Mouse (Mus musculus) midbrain, postnatal 0 days (tissue): Measurements from ENCODE around the gene Sulf2. TPM values are rescaled to one million over a fixed set of nuclear protein-coding genes. Genes with fewer than 3 reads are reported as not detected.

ENCODE experiments used
- ATAC-seq: fragments of 200-750 bp; cut with Nextera tagmentation; 2 replicates; pipeline ENCODE4 v1.8.0; 2017; ENCODE audit warnings: moderate number of reproducible peaks, mild to moderate bottlenecking, moderate TSS enrichment, moderate library complexity; ENCODE audit not compliant: low FRiP score
- DNase-seq: peaks from one replicate; pipeline ENCODE4 v3.0.0-alpha.2; 2015; ENCODE audit warnings: low spot score
- H3K27ac ChIP-seq: fragments of 300-500 bp; sonication (generic); 2 replicates; pipeline ENCODE4 v1.5.1; 2014; ENCODE audit warnings: low read depth, mild to moderate bottlenecking, low read length, mixed read lengths
- H3K27me3 ChIP-seq: fragments of 300-500 bp; sonication (generic); 2 replicates; pipeline ENCODE4 v1.6.1; 2014; ENCODE audit warnings: low read length, control low read depth, mixed read lengths; ENCODE audit not compliant: insufficient read depth
- H3K36me3 ChIP-seq: fragments of 300-500 bp; sonication (generic); 2 replicates; pipeline ENCODE4 v1.6.1; 2014; ENCODE audit warnings: low read length, control low read depth, mixed read lengths; ENCODE audit not compliant: insufficient read depth
- H3K4me1 ChIP-seq: fragments of 300-500 bp; sonication (generic); 2 replicates; pipeline ENCODE4 v1.6.1; 2014; ENCODE audit warnings: mild to moderate bottlenecking, control low read depth, antibody characterized with exemption, low read length, mixed read lengths; ENCODE audit not compliant: insufficient read depth
- H3K4me2 ChIP-seq: fragments of 300-500 bp; sonication (generic); 2 replicates; pipeline ENCODE4 v1.6.1; 2014; ENCODE audit warnings: low read depth, mild to moderate bottlenecking, low read length, mixed read lengths; ENCODE audit not compliant: poor library complexity, severe bottlenecking
- H3K4me3 ChIP-seq: fragments of 300-500 bp; sonication (generic); 2 replicates; pipeline ENCODE4 v1.5.1; 2014; ENCODE audit warnings: low read depth, mild to moderate bottlenecking, low read length, moderate library complexity
- H3K9ac ChIP-seq: fragments of 300-500 bp; sonication (generic); replicated peaks from 2 replicates; pipeline ENCODE4 v1.6.1; 2014; ENCODE audit warnings: mild to moderate bottlenecking, low read length, moderate library complexity, mixed read lengths; ENCODE audit not compliant: poor library complexity, severe bottlenecking
- H3K9me3 ChIP-seq: fragments of 300-500 bp; sonication (generic); 2 replicates; pipeline ENCODE4 v1.6.1; 2016; ENCODE audit warnings: low read length, control low read depth
- CTCF ChIP-seq: IDR thresholded peaks from 2 replicates; pipeline ENCODE4 v1.5.1; 2016; ENCODE audit warnings: antibody characterized with exemption, mild to moderate bottlenecking
- WGBS: fragments of 180-500 bp; shearing (Covaris S2); extraction: QIAGEN DNeasy Blood & Tissue Kit; methylation state at CpG from one replicate; pipeline ENCODE4 v1.1.7; 2014; 5-methylcytosine and 5-hydroxymethylcytosine counted together
- polyA plus RNA-seq: library from polyadenylated mRNA; unstranded; fragments of >200 nt; fragmentation: Nextera tagmentation; extraction: Ambion mirVana; gene quantifications from 2 replicates; pipeline ENCODE4 v1.2.1, GENCODE M21; 2015
- total RNA-seq: library from RNA; depleted of rRNA; stranded (reverse); fragments of >200 nt; gene quantifications from 2 replicates; pipeline ENCODE4 v1.2.3, GENCODE M21; 2014

Gene Sulf2
- total and polyA plus RNA-seq, 2 experiments from 2014 or later = 99.6 to 127 TPM

- H3K36me3 ChIP-seq = peaks cover 51% of the 10 kb centered on the region
- ATAC-seq (no peak), DNase-seq (peak; percentile 34)
- WGBS = 80% methylated on average over 7 of the region's 7 CpGs
- TF ChIP-seq CTCF = peak; percentile 68
- no peak overlapping the region for H3K27ac ChIP-seq
- H3K4me2 ChIP-seq = no peak overlapping the region
- no peak overlapping the region for H3K9ac ChIP-seq
- no peaks in the 10 kb centered on the region for H3K9me3 ChIP-seq
- H3K27me3 ChIP-seq = no peaks in the 10 kb centered on the region
- H3K4me1 ChIP-seq = no peaks in the 10 kb centered on the region
- H3K4me3 ChIP-seq = no peak overlapping the region
Observed at GRCm38 (mm10) chr2:166059684-166060423, 95.6 kb downstream of the Sulf2 start.

GRCm38 (mm10) chr2:166054002-166054539 lies 101.4 kb downstream of the Sulf2 start:
- H3K4me1 ChIP-seq = no peaks in the 10 kb centered on the region
- no peak overlapping the region for H3K4me2 ChIP-seq
- H3K9me3 ChIP-seq = no peaks in the 10 kb centered on the region
- H3K36me3 ChIP-seq = peaks cover 60% of the 10 kb centered on the region
- H3K27me3 ChIP-seq = no peaks in the 10 kb centered on the region
- H3K4me3 ChIP-seq = no peak overlapping the region
- 95% methylated on average over 14 of the region's 14 CpGs for WGBS
- H3K9ac ChIP-seq = no peak overlapping the region
- TF ChIP-seq CTCF = no peak
- H3K27ac ChIP-seq = no peak overlapping the region
- DNase-seq = no peak
- no peak for ATAC-seq

GRCm38 (mm10) chr2:166051966-166052365 lies 103.5 kb downstream of the Sulf2 start:
- 90% methylated on average over 7 of the region's 7 CpGs for WGBS
- H3K27me3 ChIP-seq = no peaks in the 10 kb centered on the region
- H3K9ac ChIP-seq = no peak overlapping the region
- H3K4me3 ChIP-seq = no peak overlapping the region
- DNase-seq (no peak), ATAC-seq (no peak)
- TF ChIP-seq CTCF = no peak
- no peaks in the 10 kb centered on the region for H3K9me3 ChIP-seq
- no peak overlapping the region for H3K27ac ChIP-seq
- H3K36me3 ChIP-seq = peaks cover 69% of the 10 kb centered on the region
- no peak overlapping the region for H3K4me2 ChIP-seq
- no peaks in the 10 kb centered on the region for H3K4me1 ChIP-seq

GRCm38 (mm10) chr2:166051421-166051820 lies 104.0 kb downstream of the Sulf2 start:
- peaks cover 68% of the 10 kb centered on the region for H3K36me3 ChIP-seq

GRCm38 (mm10) chr2:166048852-166049251 lies 106.6 kb downstream of the Sulf2 start:
- no peaks in the 10 kb centered on the region for H3K9me3 ChIP-seq
- no peak overlapping the region for H3K4me2 ChIP-seq
- H3K27me3 ChIP-seq = no peaks in the 10 kb centered on the region
- 84% methylated on average over 7 of the region's 7 CpGs for WGBS
- TF ChIP-seq CTCF = no peak
- no peaks in the 10 kb centered on the region for H3K4me1 ChIP-seq
- H3K36me3 ChIP-seq = peaks cover 47% of the 10 kb centered on the region
- no peak for ATAC-seq
- H3K27ac ChIP-seq = no peak overlapping the region
- no peak for DNase-seq
- H3K9ac ChIP-seq = no peak overlapping the region
- no peak overlapping the region for H3K4me3 ChIP-seq

More at GRCm38 (mm10) chr2:166051421-166051820, 104.0 kb downstream of the Sulf2 start:
- Histone ChIP-seq H3K9ac (no peak overlapping the region), H3K9me3 (no peaks in the 10 kb centered on the region), H3K27me3 (no peaks in the 10 kb centered on the region), H3K4me1 (no peaks in the 10 kb centered on the region), H3K4me2 (no peak overlapping the region), H3K4me3 (no peak overlapping the region), H3K27ac (no peak overlapping the region)
- no peak for TF ChIP-seq CTCF
- 93% methylated on average over 17 of the region's 17 CpGs for WGBS
- DNase-seq (no peak), ATAC-seq (no peak)

DNA sequence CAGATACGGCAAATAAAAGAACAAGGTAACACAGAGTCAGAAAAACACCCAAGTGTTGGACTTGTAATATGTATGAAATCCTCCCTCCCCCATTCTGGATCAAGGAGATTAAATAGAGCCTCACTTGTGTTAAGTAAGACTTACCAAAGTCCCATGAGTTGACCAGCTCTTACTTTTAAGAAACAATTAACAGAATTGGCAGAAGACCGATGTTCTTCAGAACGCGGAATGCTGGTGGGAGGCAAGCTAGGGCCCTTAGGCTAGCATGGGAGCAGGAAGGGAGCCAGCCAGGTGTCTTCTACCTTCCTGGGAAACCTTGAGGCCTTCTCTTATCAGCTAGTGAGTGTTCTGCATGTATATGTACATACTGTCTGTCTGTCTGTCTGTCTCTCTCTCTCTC lies 107.5 kb downstream of the Sulf2 start:
- DNase-seq = no peak
- no peak overlapping the region for H3K9ac ChIP-seq
- no peak overlapping the region for H3K4me2 ChIP-seq
- H3K27ac ChIP-seq = no peak overlapping the region
- no peak for TF ChIP-seq CTCF
- H3K36me3 ChIP-seq = peaks cover 40% of the 10 kb centered on the region
- 95% methylated on average over 4 of the region's 4 CpGs for WGBS
- H3K4me1 ChIP-seq = no peaks in the 10 kb centered on the region
- H3K27me3 ChIP-seq = no peaks in the 10 kb centered on the region
- no peaks in the 10 kb centered on the region for H3K9me3 ChIP-seq
- no peak overlapping the region for H3K4me3 ChIP-seq
- no peak for ATAC-seq
